Mouse (Mus musculus) frontal cortex, adult (tissue): ENCODE measurements around the gene Fgfr2.

Experiments used
- ATAC-seq: cut with Nextera tagmentation; 2 replicates; pipeline ENCODE4 v1.9.2; 2017; ENCODE audit warnings: mild to moderate bottlenecking, moderate library complexity, mixed read lengths; ENCODE audit not compliant: low TSS enrichment

Gene Fgfr2

GRCm38 (mm10) chr7:130865613-130866591, 2257.2 kb downstream of the Fgfr2 start, which contains the start of gene Plekha1:
Gene Plekha1, plus strand, starts transcription at chr7:130865756.
- peak; percentile 98 for ATAC-seq

DNA sequence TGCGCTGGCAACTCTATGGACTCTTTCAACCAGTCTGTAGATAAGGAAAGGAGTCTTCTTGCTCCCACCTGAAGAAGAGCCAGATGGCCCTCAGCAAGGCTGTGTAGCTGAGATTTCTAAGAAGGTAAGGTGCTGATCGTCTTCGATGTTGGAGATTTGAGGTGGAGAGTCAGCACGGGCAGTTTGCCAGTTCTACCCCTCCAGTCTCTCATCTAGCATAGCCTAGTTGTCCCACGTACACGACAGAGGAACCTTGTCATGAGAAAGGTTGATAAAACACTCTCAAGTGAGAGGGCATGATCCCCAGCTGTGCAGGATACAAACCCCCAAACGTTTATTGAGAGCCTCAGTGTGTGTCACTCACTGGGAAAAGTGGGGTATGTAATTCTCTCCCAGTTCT, 2258.4 kb downstream of the Fgfr2 start:
- no peak for ATAC-seq

GRCm38 (mm10) chr7:130862501-130862900, 2260.6 kb downstream of the Fgfr2 start:
- no peak for ATAC-seq

GRCm38 (mm10) chr7:130860721-130861142, 2262.4 kb downstream of the Fgfr2 start:
- no peak for ATAC-seq

DNA sequence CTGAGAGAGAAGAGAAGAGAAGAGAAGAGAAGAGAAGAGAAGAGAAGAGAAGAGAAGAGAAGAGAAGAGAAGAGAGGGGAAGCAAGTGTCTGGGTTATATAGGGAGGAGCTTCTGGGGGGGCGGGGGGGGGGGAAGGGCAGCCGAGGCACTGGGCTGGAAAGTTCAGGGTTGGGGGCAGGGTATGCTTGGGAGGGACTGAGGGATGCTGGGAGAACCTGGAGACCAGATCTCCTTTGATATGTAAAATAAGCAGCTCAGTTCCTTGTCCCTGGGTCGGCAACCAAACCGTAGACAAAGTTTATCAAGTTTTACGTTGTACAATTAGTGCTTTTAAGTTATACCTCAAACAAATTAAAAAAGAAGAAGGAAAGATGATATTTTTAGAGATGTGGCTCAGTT, 2263.2 kb downstream of the Fgfr2 start:
- ATAC-seq, result no peak

DNA sequence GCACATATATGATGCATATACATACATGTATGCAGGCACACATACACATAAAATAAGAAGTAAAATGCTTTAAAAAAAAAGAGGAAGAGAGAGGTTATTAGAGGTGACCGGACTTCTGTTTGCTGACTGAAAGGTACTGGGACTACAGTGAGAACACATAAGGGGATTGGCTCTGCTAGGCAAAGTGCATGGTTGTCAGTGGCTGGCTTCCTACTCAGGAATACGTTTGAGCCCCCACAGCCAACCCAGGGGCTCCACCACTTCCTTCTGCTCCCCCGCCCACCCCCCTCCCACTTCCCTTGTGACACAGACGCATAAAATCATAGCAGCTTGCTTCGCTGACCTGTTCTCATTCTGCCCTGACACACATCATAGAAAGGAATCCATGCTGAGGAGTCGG, 2265.2 kb downstream of the Fgfr2 start:
- no peak for ATAC-seq

GRCm38 (mm10) chr7:130855681-130856080, 2267.5 kb downstream of the Fgfr2 start:
- peak; percentile 31; the same call in 1 of the 2 replicates for ATAC-seq

DNA sequence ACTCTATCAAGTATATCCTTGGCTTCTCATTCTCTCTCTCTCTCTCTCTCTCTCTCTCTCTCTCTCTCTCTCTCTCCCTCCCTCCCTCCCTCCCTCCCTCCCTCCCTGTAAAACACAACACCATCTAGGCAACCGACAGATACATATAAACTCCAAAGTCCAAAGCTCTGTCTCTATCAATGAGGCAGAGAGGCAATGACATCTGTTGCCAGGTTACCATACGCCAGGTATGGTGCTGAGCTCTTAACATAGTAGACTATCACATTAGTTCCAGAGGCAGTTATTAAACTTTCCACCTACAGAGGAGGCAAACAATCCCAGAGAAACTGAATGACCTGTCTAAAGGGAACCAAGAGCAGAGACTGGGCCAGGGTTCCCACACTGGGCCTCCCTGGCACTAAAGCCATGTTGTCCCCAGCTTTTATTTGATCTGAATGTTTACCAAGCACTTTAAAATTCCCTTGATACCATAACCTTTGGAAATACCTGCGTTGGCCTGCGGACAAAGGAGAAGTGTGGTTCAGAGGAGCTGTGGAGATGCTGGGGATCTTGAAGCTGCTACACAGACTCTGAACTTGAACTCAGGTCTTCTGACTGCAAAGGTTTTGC, 2268.4 kb downstream of the Fgfr2 start:
- no peak for ATAC-seq

- ATAC-seq, result no peak
Observed at GRCm38 (mm10) chr7:130847164-130847718, 2275.9 kb downstream of the Fgfr2 start.

DNA sequence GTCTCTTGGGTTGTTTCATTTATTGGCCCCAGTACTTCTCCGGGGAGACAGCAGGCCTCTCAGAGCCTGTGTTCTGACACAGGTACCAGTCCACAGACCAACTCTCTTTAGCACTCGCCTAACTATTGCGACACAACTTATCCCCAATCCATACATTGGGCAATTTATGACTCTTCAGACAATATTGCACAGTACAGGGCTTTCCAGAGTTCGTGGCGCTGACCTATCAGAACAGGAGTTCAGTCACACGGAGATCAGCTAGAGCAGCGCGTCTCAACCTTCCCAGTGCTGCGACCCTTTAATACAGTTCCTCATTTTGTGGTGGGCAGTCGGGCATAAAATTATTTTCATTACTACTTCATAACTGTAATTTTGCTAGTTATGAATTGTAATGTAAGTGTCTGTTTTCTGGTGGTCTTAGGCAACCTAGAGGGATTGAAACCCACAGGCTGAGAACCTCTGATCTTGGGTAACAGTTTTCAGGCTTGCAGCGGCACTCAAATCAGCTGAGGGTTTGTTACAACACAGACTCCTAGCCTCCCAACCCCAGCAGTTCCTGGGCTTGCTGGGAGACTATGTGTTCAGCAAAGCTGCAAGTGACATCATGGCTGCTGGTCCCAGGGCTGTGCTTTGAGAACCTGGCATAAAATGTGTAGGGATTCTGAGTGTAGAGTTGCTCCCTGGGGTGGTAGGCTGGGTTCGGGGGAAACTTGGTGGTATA, 2283.6 kb downstream of the Fgfr2 start:
- no peak for ATAC-seq

DNA sequence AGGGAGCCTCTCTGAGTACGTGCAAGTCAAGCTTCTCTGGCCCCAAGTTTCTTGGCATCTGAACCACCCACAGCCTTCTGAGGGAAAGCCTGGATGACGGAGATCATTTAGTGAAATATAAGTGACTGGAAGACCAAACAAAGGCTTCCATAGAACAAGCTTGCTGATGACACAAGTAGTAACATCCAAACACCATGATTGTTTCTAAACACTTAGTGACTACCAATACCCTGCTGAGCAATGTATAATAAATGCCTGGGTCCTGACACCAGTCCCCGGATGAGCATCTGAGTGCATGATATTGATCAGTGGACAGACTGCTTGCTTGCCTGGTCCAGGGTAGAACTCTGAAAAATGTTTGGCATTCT, 2284.5 kb downstream of the Fgfr2 start:
- no peak for ATAC-seq

GRCm38 (mm10) chr7:130837941-130838657, 2285.1 kb downstream of the Fgfr2 start:
- peak; percentile 34; the same call in 1 of the 2 replicates for ATAC-seq

DNA sequence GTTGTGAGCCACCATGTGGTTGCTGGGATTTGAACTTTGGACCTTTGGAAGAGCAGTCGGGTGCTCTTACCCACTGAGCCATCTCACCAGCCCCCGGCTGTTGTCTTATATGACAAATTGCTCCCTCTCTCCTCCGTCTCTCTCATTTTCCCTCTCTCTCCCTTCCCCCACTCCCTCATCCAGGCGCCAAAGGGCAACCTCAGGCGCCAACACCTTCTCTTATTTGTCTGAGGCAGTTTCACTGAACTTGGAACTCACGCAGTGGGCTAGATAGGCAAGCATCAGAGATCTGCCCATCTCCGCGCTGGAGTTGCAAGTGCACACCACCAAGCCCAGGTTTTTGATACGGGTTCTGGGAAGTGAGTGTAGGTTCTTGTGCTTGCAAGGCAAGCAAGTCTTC, 2287.1 kb downstream of the Fgfr2 start:
- ATAC-seq, result no peak

DNA sequence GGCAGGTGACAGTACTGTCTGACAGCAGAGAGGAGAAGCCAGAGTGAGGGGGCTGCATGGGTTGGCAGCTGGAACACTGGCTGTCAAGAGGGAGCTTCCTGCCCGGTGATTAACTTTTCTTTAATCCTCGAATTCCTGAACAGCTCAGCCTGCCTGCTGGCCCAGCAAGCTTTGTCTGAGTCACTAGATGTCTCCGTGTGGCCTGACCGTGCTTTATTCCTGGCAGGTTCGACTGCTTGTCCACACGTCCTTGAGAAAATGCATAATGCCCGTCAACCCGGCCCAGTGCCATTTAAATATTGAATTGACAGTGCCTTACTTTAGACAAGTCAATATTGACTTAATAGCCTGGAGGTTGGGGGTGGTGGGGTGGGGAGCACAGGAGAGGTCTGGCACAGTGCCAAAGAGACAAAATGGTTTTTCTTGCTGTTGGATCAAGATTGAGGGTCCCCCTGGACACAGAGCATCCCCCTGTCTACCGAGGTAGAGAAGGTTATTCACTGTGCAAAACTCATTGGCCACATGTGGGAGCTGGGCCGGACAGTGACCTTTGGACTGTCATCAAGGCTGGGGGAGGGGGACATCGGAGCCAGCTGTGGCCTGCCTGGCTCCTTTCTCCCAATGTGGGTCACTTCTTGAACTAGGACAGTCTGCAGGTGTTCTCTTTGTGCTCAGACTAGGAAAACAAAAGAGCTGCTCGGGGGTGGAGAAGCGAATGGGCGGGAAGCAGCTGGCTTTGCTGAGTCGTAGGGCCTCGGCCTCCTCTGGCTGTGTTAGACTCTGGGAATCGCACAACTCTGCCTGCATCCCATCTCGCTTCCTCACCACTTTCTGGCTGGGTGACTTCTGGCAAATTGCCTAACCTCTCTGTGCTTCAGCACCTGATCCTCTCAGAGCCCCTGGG, 2287.9 kb downstream of the Fgfr2 start:
- ATAC-seq, result no peak

DNA sequence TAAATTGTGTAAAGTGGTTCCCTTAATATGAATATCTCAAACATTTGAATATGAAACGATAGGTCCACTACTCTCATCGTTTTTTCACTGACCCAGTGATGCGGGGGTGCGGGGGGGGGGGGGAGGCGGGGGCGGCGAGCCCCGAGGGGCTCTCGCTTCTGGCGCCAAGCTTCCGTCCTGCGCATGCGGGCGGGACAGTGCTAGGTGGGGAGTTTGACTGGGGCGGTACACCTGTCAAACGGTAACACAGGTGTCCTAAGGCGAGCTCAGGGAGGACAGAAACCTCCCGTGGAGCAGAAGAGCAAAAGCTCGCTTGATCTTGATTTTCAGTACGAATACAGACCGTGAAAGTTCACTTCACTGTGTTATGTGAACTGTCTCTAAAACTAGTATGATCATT, 2288.9 kb downstream of the Fgfr2 start:
- ATAC-seq, result peak; percentile 86

DNA sequence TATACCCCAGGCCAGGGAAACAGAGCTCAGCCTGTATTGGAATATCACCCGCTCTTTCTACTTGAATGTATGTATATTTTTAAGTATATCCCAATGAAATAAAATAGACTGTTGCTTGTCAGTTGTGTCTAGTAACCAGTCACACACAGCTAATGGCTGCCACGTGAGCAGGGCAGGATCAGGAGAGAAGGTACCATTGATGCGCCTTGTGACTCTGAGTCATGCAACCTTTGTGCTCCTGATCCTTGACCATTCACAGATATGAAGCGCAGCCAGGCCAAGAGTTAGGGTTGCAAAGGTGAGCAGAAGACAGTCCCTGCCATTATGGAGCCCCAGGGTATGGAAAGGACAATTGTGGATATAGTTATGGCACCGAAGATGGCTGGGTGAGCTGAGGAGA, 2291.6 kb downstream of the Fgfr2 start:
- no peak for ATAC-seq

GRCm38 (mm10) chr7:130828475-130828874, 2294.7 kb downstream of the Fgfr2 start:
- no peak for ATAC-seq

DNA sequence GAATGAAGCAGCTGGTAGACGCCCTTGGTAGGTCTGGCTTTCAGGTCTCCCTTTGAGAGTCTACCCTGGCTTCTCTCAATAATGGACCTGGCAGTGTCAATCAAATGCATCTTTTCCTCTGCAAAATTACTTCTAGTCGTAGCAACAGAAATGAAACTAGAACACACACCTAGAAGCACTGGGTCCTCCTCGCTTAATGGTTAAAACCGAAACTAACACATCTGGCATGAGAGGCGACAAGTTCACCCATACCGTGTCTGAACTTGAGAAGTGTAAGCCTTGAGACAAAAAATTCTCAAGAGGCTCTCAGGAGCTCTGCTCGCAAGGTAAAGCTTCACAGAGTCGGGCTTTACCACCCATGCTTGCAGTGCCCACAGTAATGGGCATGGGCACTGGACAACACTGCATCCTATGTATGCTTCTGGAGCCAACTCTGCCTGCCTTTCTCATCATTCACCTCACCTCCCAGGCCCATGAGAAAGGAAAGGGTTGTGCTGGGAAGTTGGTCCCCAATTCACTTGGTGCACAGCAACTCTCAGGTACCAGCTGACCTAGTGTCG, 2295.2 kb downstream of the Fgfr2 start:
- ATAC-seq, result no peak

GRCm38 (mm10) chr7:130827431-130827830, 2295.7 kb downstream of the Fgfr2 start:
- ATAC-seq, result peak; percentile 62; the same call in 1 of the 2 replicates

DNA sequence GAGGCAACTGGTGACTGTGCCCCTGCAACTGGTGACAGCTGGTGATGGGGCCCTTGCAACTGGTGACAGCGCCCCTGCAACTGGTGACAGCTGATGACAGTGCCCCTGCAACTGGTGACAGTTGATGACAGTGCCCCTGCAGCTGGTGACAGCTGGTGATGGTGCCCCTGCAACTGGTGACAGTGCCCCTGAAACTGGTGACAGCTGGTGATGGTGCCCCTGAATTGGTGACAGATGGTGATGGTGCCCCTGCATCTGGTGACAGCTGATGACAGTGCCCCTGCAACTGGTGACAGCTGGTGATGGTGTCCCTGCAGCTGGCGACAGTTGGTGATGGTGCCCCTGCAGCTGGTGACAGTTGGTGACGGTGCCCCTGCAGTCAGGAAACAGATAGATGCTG, 2296.8 kb downstream of the Fgfr2 start:
- no peak for ATAC-seq
